Mouse (Mus musculus) liver, adult 2 months (tissue): Measurements from ENCODE around the gene Sars2.

Experiments used
- CTCF ChIP-seq: fragments of 200-500 bp; IDR thresholded peaks from 2 replicates; pipeline ENCODE4 v1.5.1; 2011; ENCODE audit warnings: low read depth, low read length, control low read depth
- POLR2A ChIP-seq: fragments of 200-500 bp; IDR thresholded peaks from 2 replicates; pipeline ENCODE4 v1.6.1; 2011; ENCODE audit warnings: low read length, control low read depth; ENCODE audit not compliant: insufficient read depth; ENCODE audit errors: extremely low read depth

DNA sequence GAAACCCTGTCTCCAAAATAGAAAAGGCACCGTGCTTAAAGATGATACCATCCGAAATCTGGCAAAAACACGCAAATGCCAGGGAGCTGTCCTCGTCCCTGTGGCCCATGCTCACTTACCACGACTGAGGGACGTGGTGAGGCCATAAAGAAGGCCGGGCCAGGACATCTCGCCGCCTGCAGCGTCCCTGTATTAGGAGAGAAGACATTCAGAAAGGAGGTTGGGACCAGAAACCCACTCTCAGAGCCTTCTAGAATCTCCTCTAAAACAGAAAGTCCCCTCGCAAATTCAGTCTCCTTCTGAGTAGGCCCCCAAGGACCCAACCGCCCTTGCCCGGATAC is 454 bp upstream of the Sars2 start:
- no peak for TF ChIP-seq CTCF
- TF ChIP-seq POLR2A = no peak
